Mouse (Mus musculus): ENCODE measurements around the gene Rlim.

Rlim gene

DNA sequence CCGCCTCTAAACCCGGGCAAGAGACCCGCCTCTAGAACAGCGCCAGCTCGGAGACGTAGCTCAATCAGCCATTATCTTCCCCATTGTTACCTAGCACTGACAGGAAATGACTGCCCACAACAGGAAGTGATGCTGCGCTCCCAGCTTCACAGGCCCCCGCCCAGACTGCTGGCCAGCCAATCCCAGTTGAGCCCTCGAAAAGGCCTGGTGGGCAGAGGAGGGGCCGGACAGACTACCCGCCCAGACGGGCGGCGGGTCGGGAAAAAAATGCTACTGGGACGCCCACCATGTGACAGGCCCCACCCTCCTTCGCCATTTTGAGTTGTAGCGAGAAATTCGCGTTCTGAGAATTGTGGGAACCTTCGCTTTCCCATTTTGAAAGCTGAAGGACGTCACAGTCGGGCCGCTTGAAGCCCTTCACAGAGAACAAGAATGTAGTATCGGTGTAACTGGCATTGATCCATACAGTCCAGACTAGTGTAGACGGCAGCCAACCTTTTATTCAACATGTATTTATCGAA is at the start of gene Rlim:
Rlim (minus strand) TSS at position 116 of the 521 bp plus-strand sequence.
- in situ Hi-C loops (cut with MboI, MseI): no loop called here

- in situ Hi-C loops (cut with MboI, MseI): no loop called here
Measured at GRCm38 (mm10) chrX:104017196-104017595, 36.1 kb upstream of the Rlim start.

- in situ Hi-C loops (cut with MboI, MseI): no loop called here
Measured at GRCm38 (mm10) chrX:104015048-104015447, 34.0 kb upstream of the Rlim start.

DNA sequence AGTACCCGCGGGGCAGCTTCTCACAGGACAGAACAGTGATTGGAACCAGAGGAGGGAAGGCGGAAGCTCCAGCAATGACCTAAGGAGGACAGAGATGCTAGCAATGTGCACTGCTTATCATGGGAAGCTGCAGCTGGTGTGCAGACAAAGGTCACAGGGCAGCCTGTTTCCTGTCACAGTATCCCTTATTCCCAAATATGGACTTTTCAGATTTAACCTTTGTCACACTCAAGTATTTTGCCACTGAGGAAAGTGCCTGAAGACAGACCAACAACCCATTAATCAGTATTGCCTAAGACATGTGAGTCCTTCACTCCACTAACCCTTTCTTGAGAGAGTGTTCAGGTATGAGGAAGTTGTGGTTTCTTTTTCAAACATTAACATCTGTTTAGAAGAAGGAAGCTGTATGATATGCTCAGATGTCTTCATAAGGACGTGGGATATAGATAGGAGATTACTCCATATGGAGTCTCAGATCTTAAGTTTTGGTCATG is 32.3 kb upstream of the Rlim start:
- in situ Hi-C loops (cut with MboI, MseI): no loop called here

- in situ Hi-C loops (cut with MboI, MseI): loop anchor here (10.0 kb wide), 1 partner anchor 520 kb away; no protein-coding TSS in a partner anchor
Measured at GRCm38 (mm10) chrX:103994741-103995140, 13.7 kb upstream of the Rlim start.

- in situ Hi-C loops (cut with MboI, MseI): loop anchor here (10.0 kb wide), 1 partner anchor 519 kb away; no protein-coding TSS in a partner anchor
Measured at GRCm38 (mm10) chrX:103993864-103994263, 12.8 kb upstream of the Rlim start.

- in situ Hi-C loops (cut with MboI, MseI): loop anchor here (10.0 kb wide), 1 partner anchor 517 kb away; no protein-coding TSS in a partner anchor
Measured at GRCm38 (mm10) chrX:103991702-103992101, 10.6 kb upstream of the Rlim start.

DNA sequence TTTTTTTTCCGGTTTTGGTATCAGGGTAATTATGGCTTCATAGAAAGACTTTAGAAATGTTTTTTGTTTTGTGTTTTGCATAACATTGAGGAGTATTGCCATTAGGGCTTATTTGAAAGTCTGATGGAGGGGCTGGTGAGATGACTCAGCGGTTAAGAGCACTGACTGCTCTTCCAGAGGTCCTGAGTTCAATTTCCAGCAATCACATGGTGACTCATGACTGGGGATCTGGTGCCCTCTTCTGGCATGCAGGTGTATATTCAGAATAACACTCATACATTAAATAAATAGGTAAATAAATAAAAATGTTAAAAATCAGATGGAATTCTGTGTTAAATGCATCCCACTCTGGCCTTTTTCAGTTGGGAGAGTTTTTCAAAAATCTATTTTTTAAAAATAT is 9.3 kb upstream of the Rlim start:
- in situ Hi-C loops (cut with MboI, MseI): loop anchor here (10.0 kb wide), 1 partner anchor 516 kb away; no protein-coding TSS in a partner anchor

GRCm38 (mm10) chrX:103987215-103987964 is 6.3 kb upstream of the Rlim start:
- in situ Hi-C loops (cut with MboI, MseI): no loop called here

DNA sequence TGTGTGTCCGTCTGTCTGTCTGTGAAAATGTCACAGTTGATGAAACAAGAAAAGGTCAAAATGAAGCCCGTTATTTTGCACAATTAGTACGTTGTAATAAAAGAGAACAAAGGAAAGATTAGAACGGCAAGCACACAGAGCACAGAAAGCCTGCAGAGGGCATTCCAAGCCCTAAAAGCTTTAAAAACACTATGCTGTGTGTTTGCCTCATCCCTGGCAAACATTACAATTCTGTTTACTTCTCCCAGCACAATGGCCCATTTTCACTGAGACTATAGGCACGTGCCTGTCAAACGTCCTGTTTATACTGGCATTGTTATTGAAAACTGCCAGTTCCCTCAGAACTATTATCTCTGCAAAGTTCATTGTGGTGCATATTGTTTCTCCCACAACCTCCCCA is 5.1 kb upstream of the Rlim start:
- in situ Hi-C loops (cut with MboI, MseI): no loop called here

DNA sequence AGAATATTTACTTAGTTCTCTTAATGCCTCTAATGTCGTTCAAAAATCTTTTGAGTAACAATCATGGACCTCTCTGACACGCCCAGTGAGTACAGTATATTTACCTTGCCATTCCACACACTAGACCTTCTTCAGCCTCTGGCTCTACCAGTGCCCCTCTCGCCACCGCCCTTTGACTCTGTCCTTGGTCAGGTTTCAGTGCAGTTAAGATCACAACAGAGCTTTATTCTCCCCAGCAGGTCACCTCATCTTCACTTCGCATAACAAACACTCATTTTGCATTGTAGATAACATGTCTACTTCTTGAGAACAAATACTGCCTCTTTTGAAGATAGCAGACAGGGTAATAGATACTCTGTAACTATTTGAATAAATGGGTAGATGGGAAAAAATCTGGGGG is 3.9 kb upstream of the Rlim start:
- in situ Hi-C loops (cut with MboI, MseI): no loop called here

DNA sequence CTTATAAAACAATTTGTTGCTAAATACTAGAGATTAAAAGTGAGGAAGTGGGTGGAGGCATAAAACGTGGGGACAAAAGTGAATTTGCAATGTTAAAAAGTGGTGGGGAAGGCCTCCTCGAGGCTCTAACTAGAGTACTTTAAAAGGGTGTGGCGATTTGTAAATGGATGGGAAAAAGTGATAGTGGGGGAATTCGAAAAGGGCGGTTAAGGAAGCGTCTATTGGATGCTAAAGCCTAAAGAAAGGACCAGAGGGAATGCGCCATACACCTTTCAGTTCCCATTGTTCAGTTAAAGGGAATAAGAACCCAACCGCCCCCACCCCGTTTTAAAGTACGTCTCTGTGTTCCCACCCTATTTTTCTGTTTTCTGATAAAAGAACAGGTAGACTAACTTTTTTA is 722 bp upstream of the Rlim start:
- in situ Hi-C loops (cut with MboI, MseI): no loop called here

GRCm38 (mm10) chrX:103980590-103981168 is 405 bp downstream of the Rlim start:
- in situ Hi-C loops (cut with MboI, MseI): no loop called here

- in situ Hi-C loops (cut with MboI, MseI): no loop called here
Measured at GRCm38 (mm10) chrX:103980036-103980435, 1.0 kb downstream of the Rlim start.

GRCm38 (mm10) chrX:103939701-103940100 is 41.4 kb downstream of the Rlim start:
- in situ Hi-C loops (cut with MboI, MseI): loop anchor here (10.0 kb wide), 1 partner anchor 465 kb away; no protein-coding TSS in a partner anchor

- in situ Hi-C loops (cut with MboI, MseI): no loop called here
Measured at GRCm38 (mm10) chrX:103937333-103937732, 43.8 kb downstream of the Rlim start.

DNA sequence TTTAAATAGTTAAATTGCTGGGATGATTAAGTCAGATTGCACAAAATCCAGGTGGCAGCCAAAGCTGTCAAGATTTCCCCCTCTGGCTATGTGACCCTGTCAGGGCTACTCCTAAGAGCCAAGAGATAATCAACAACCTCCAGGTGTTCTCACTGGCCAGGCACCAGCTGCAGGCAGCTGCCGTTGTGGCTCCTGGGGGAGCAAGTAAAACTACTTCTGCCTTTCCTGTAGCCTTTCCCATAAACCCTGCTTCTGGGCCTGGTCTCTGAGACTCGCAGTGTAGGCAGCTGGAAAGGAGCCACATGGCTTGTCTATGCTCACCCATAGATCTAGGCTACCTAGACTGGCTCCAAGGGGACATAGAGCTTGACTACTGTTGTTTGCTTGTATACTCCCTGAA is 58.6 kb downstream of the Rlim start:
- in situ Hi-C loops (cut with MboI, MseI): no loop called here

DNA sequence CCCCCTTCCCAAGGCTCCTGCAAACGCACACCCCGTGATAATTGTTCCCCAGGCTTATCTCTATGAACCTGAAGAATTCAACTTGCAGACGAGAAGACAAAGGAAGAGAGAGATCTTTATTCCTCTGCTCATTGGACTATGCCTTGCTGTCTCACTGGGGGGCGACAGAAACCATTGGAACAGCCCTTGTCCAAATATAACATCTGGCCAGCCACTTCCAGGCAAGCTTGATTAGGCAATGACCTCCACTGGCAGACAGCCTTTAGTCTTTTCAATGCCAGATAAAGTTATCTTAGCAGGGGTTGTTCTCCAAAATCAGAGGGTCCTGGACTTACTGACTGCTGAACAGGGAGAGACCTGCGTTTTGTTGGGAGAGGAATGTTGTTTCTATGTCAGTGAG is 62.1 kb downstream of the Rlim start:
- in situ Hi-C loops (cut with MboI, MseI): no loop called here

DNA sequence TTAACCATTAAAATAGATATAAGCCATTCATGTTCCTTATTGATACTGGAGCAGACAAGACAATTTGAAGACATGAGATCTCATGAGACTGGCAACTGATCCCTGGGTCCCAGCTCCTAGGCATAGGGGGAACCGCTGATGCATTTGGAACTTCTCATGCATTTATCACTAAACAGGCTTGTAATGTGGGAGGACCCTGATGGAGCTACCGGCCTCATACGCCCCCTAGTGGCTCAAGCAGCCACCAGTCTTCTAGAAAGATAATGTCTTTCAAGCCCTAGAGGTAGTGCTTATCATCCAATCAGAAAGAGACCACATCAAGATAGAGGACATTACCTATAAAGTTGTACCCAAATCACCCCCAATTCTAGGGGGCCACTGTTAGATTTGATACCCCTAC is 66.3 kb downstream of the Rlim start:
- in situ Hi-C loops (cut with MboI, MseI): no loop called here
